Mouse (Mus musculus) brain, embryonic 18.5 days (tissue): Measurements from ENCODE around the gene Fam107b.

Experiments
- DNase-seq: peaks from one replicate; pipeline ENCODE4 v3.0.0-alpha.2; 2012; ENCODE audit warnings: low read depth, low spot score

Gene Fam107b

GRCm38 (mm10) chr2:3737917-3738694 is 167.8 kb downstream of the Fam107b start:
- no peak for DNase-seq

- DNase-seq, result no peak
These were observed 168.4 kb downstream of the Fam107b start for GRCm38 (mm10) chr2:3738734-3739133.

- no peak for DNase-seq
These were observed 169.2 kb downstream of the Fam107b start for GRCm38 (mm10) chr2:3739351-3739961.

GRCm38 (mm10) chr2:3740256-3740655 is 170.0 kb downstream of the Fam107b start:
- no peak for DNase-seq

GRCm38 (mm10) chr2:3740670-3741069 is 170.4 kb downstream of the Fam107b start:
- no peak for DNase-seq

- no peak for DNase-seq
These were observed 172.2 kb downstream of the Fam107b start for GRCm38 (mm10) chr2:3742519-3742918.

- DNase-seq, result no peak
These were observed 174.8 kb downstream of the Fam107b start for GRCm38 (mm10) chr2:3745041-3745440.

GRCm38 (mm10) chr2:3745910-3746606 is 175.8 kb downstream of the Fam107b start:
- DNase-seq, result no peak

- DNase-seq, result no peak
These were observed 178.6 kb downstream of the Fam107b start for GRCm38 (mm10) chr2:3748714-3749503.

- no peak for DNase-seq
These were observed 179.3 kb downstream of the Fam107b start for GRCm38 (mm10) chr2:3749504-3750024.

- no peak for DNase-seq
These were observed 179.8 kb downstream of the Fam107b start for GRCm38 (mm10) chr2:3750126-3750525.

- no peak for DNase-seq
These were observed 182.1 kb downstream of the Fam107b start for GRCm38 (mm10) chr2:3752365-3752764.

GRCm38 (mm10) chr2:3752893-3753292 is 182.6 kb downstream of the Fam107b start:
- DNase-seq, result no peak

- DNase-seq, result no peak
These were observed 183.5 kb downstream of the Fam107b start for GRCm38 (mm10) chr2:3753749-3754148.

GRCm38 (mm10) chr2:3755936-3756335 is 185.6 kb downstream of the Fam107b start:
- DNase-seq, result no peak

- DNase-seq, result no peak
These were observed 188.1 kb downstream of the Fam107b start for GRCm38 (mm10) chr2:3758406-3758805.

- DNase-seq, result no peak
These were observed 190.0 kb downstream of the Fam107b start for GRCm38 (mm10) chr2:3760234-3760836.

- no peak for DNase-seq
These were observed 193.8 kb downstream of the Fam107b start for GRCm38 (mm10) chr2:3764136-3764535.

- DNase-seq, result no peak
These were observed 195.9 kb downstream of the Fam107b start for GRCm38 (mm10) chr2:3765957-3766783.

GRCm38 (mm10) chr2:3769260-3769659 is 199.0 kb downstream of the Fam107b start:
- no peak for DNase-seq
